Mouse (Mus musculus) testis, adult 2 months (tissue): ENCODE results near the gene Pacsin1. TPM values are rescaled to one million over a fixed set of nuclear protein-coding genes. Genes with fewer than 3 reads are reported as not detected.
"Not testable (repeated sequence)": the region's sequence is repeated elsewhere in the genome, so short reads cannot be mapped to it uniquely, and the experiment has no call there.

ENCODE experiments used
- H3K27ac ChIP-seq: fragments of 200-500 bp; 2 replicates; pipeline ENCODE4 v1.5.1; 2012; ENCODE audit warnings: low read depth, low read length; ENCODE audit not compliant: control insufficient read depth, insufficient read depth
- H3K27me3 ChIP-seq: fragments of 200-500 bp; 2 replicates; pipeline ENCODE4 v1.6.1; 2012; ENCODE audit warnings: mild to moderate bottlenecking, low read length, moderate library complexity; ENCODE audit not compliant: control insufficient read depth, insufficient read depth
- H3K36me3 ChIP-seq: fragments of 200-500 bp; 2 replicates; pipeline ENCODE4 v1.6.1; 2012; ENCODE audit warnings: mild to moderate bottlenecking, low read length; ENCODE audit not compliant: control insufficient read depth, insufficient read depth
- H3K4me1 ChIP-seq: fragments of 200-500 bp; 2 replicates; pipeline ENCODE4 v1.6.1; 2012; ENCODE audit warnings: low read length; ENCODE audit not compliant: control insufficient read depth, insufficient read depth
- H3K4me3 ChIP-seq: fragments of 200-500 bp; 2 replicates; pipeline ENCODE4 v1.5.1; 2012; ENCODE audit warnings: low read depth, mild to moderate bottlenecking, low read length, moderate library complexity, mixed read lengths; ENCODE audit not compliant: control insufficient read depth
- CTCF ChIP-seq: fragments of 200-500 bp; IDR thresholded peaks from 2 replicates; pipeline ENCODE4 v1.5.1; 2012; ENCODE audit warnings: low read depth, mild to moderate bottlenecking, inconsistent platforms, low read length, moderate library complexity; ENCODE audit not compliant: control insufficient read depth, insufficient read depth, insufficient replicate concordance
- POLR2A ChIP-seq: fragments of 200-500 bp; IDR thresholded peaks from 2 replicates; pipeline ENCODE4 v1.6.1; 2012; ENCODE audit warnings: low read depth, mild to moderate bottlenecking, inconsistent platforms, low read length, moderate library complexity; ENCODE audit not compliant: control insufficient read depth
- polyA plus RNA-seq: library from polyadenylated mRNA; depleted of rRNA; stranded (reverse); fragments of >200 nt; gene quantifications from 2 replicates; pipeline ENCODE4 v1.2.3, GENCODE M21; 2012

Gene Pacsin1
- polyA plus RNA-seq, 1 experiment, result 9.6 TPM

DNA sequence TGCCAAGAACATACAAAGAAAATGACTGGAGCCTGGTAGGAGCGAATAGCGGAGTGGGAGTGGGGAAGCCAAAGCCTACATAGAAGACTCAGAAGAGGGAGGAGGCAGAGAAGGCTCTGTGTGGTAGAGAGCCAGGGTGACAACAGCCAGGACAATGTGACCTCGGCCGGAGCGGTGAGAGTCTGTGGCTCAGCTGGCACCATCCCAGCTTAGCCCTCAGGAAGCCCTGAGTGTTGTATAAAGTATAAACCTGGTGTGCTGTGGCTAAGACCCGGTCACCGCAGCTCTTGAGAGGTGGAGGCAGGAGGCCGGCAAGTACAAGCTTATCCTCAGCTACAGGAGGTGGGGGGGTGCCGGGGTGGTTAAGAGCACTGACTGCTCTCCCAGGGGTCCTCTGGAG, 18.0 kb upstream of the Pacsin1 start:
- no peaks in the 10 kb centered on the region for H3K27me3 ChIP-seq
- no peak for TF ChIP-seq CTCF
- no peak for TF ChIP-seq POLR2A
- no peaks in the 10 kb centered on the region for H3K36me3 ChIP-seq
- H3K4me3 ChIP-seq, result no peak overlapping the region
- no peak overlapping the region; the same call in 1 of the 2 replicates for H3K27ac ChIP-seq
- H3K4me1 ChIP-seq, result peaks cover 9% of the 10 kb centered on the region

DNA sequence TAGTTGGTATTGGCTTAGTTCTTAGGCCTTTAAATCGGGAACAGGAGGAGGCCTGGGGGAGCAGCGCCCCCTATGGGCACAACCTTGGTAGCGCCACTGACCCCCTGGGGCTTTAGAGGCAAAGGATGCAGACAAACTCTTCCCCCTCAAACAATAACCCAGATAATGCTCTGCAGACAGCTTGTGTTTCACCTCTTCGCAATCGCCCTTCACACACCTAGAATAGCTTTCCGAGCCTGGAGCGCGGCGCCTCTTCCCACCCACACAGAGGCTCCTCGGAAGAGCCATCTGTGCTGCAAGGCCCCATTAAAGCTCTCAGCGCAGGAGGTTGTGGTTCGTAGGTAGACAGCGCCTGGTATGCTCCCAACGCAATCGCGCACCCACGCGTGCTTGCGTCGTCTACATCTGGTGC, 16.4 kb upstream of the Pacsin1 start:
- Histone ChIP-seq H3K27ac (no peak overlapping the region), H3K4me1 (peaks cover 9% of the 10 kb centered on the region), H3K4me3 (peak overlapping the region; percentile 14), H3K27me3 (no peaks in the 10 kb centered on the region), H3K36me3 (no peaks in the 10 kb centered on the region)
- TF ChIP-seq POLR2A (no peak), CTCF (peak; percentile 90)

DNA sequence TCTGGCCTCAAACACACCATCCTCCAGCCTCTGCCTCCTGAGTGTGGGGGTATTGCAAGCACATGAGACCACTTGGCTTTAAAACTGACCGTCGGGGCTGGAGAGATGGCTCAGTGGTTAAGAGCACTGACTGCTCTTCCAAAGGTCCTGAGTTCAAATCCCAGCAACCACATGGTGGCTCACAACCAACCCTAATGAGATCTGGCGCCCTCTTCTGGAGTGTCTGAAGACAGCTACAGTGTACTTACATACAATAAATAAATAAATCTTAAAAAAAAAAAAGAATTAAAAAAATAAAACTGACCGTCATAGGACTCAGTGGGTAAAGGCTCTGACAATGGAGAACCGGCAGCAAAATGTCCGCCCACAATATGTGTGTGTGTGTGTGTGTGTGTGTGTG, 15.5 kb upstream of the Pacsin1 start:
- H3K4me3 ChIP-seq, H3K4me1 ChIP-seq, H3K27me3 ChIP-seq, H3K27ac ChIP-seq, H3K36me3 ChIP-seq: not testable (repeated sequence)

DNA sequence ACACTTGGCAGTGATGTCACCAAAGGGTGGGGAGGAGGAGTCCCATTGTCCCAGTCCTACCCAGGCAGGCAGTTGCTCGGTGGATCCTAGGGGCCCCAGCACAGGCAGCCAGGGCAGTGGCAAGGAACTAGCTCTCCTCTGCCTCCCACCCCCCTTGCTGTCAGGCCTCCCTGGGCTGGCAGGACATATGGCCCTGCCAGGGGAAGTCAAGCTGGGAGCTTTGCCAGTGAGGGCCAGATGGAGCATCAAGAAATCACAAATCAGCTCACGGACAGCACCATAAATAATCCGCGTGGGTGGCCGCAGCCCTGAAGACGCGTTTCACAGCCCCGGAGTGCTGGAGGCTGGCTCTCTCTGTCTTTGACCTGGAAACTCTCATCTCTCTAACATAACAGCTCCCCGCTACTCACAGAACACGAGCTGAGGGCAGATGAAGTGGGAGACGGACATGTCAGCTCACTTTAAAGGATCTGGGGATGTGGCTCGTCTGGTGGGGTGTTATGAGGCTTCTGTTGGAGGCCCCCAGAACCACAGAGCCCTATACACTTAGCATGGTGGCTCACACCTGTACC, 12.7 kb upstream of the Pacsin1 start:
- Histone ChIP-seq H3K27me3 (no peaks in the 10 kb centered on the region), H3K27ac (no peak overlapping the region), H3K4me3 (no peak overlapping the region), H3K4me1 (peaks cover 4% of the 10 kb centered on the region), H3K36me3 (no peaks in the 10 kb centered on the region)
- TF ChIP-seq POLR2A (no peak), CTCF (no peak)

DNA sequence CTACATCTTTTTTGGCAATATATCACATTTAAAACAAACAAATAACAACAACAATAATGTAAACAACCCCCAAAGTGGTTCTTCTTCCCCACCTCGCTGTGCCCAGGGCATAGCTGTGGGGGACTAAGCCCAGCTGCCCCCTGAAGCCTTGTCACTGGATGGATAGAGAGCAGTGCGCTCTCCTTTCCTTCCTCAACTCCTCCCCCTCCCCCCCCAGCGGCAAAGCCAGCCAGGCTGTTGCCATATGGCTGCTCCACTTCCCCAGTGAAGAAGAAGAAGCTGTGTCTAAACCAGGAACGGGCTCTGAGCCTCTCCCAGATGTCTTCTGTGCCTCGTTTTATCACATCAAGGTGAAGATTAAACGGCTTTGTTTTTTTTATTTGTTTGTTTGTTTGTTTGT, 12.2 kb upstream of the Pacsin1 start:
- Histone ChIP-seq H3K27me3 (no peaks in the 10 kb centered on the region), H3K4me1 (peaks cover 4% of the 10 kb centered on the region), H3K4me3 (no peak overlapping the region), H3K36me3 (no peaks in the 10 kb centered on the region), H3K27ac (no peak overlapping the region)
- no peak for TF ChIP-seq POLR2A
- no peak for TF ChIP-seq CTCF

DNA sequence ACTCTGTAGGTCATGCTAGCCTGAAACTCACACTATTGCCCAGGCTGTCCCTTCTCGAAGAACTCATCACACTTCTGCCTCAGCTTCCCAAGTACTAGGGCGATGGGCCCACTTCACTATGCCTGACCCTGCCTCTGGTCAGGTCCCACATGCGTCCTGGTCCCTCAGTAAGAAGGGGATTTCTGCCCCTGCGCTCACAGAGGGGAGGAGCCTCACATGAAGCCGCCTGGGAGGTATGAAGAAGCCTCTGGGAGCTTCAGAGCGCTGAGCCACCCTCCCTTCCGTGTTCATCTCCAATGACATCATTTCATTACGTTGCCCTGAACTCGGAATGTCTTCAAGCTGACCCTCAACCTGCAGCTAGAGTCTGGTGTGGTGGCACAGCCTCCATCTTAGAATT, 11.6 kb upstream of the Pacsin1 start:
- Histone ChIP-seq H3K27ac (no peak overlapping the region), H3K4me1 (peaks cover 4% of the 10 kb centered on the region), H3K36me3 (no peaks in the 10 kb centered on the region), H3K4me3 (no peak overlapping the region), H3K27me3 (no peaks in the 10 kb centered on the region)
- TF ChIP-seq POLR2A (no peak), CTCF (no peak)

DNA sequence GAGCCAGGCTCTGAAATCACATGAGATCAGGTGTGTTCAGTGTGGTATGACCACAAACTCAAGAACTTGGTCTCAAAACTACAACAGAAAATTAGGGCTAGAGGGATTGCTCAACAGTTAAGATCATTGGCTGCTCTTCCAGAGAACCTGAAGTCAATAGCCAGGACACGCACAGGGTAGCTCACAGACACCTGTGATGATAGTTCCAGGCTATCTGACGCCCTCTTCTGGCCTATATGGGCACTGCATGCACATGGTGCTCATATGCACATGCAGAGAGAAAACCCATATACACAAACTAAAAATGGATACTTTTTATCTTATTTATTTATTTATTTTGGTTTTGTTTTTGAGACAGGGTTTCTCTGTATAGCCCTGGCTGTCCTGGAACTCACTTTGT, 10.7 kb upstream of the Pacsin1 start:
- TF ChIP-seq POLR2A, result no peak
- TF ChIP-seq CTCF, result peak; percentile 65; the same call in 1 of the 2 replicates
- Histone ChIP-seq H3K27ac (no peak overlapping the region), H3K27me3 (no peaks in the 10 kb centered on the region), H3K4me3 (no peak overlapping the region), H3K4me1 (peaks cover 2% of the 10 kb centered on the region), H3K36me3 (no peaks in the 10 kb centered on the region)

DNA sequence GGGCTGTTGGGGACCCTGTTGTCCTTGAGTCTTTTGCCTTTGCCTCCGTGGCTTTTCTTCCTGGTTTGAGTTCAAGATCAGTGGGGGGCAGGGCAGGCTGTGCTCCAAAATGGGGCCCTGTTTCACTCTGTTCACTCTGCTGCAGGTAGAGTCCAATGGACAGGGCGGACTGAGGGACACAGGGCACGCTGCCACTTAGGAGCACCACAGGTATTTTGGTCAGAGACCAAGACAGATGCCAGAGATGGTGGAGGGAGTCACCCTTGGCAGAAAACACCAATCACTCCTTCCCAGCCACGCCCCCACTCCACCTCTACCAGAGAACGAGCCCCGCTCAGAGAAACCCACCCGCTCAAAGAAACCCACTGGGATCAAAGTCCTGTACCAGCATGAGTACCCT, 9.5 kb upstream of the Pacsin1 start:
- TF ChIP-seq CTCF (no peak), POLR2A (no peak)
- H3K27ac ChIP-seq, result no peak overlapping the region
- no peaks in the 10 kb centered on the region for H3K27me3 ChIP-seq
- H3K4me3 ChIP-seq, result no peak overlapping the region
- no peaks in the 10 kb centered on the region for H3K36me3 ChIP-seq
- peaks cover 6% of the 10 kb centered on the region for H3K4me1 ChIP-seq
